Comparison of ENCODE assay signal across 25 mouse cellular contexts in the genomic region with DNA sequence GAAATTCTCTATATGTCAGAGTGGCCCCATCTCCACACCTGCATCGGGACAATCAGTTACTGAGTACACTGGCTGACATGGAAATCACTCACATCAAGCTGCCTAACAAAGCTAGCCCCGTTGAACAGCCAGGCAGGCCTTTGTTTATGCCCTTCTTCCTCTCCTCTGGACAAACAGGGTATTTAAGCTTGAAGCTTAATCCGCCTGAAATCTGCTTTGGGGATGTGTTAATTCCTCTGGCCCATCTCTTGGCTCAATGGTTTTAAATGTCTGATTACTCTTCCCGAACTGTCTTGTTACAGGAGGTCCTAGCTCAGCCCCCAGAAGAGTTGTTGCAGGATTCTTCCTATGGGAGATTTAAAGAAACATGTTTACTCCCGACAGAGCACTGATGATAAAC. TPM values are rescaled to one million over a fixed set of nuclear protein-coding genes. Genes with fewer than 3 reads are reported as not detected.
A peak's percentile ranks its signal among the peaks of the same experiment; 100 is the strongest.
DNase-seq lines count a peak whose midpoint lies in the region; ATAC-seq and TF ChIP-seq lines count a peak whose summit lies in the region.
"Had no signal": no experiment of that assay in that cellular context is flagged by ENCODE, and none has a peak within 500 bp of the region (broad histone marks: within the 10 kb centered on the region; RNA-seq: fewer than 3 reads in every experiment).

No protein-coding gene starts in this region.

- H3K9ac ChIP-seq in forebrain, embryonic 15.5 days (replicated peaks) = no peak overlapping the region
- no peak overlapping the region for H3K9ac ChIP-seq in midbrain, embryonic 14.5 days (replicated peaks; ENCODE audit: low read length)
- H3K9ac ChIP-seq in midbrain, embryonic 16.5 days (ENCODE audit: low read depth, low read length) = no peak overlapping the region
- H3K9ac ChIP-seq: embryonic facial prominence, embryonic 12.5 days; embryonic facial prominence, embryonic 15.5 days; forebrain, embryonic 13.5 days; forebrain, postnatal 0 days; hindbrain, embryonic 13.5 days had no signal

- H3K27ac ChIP-seq in forebrain, embryonic 10.5 days = peak overlapping the region; percentile 40; the same call in 1 of the 2 replicates
- no peak overlapping the region for H3K27ac ChIP-seq in forebrain, embryonic 15.5 days (replicated peaks)
- no peak overlapping the region for H3K27ac ChIP-seq in midbrain, embryonic 14.5 days (replicated peaks; ENCODE audit: low read depth, low read length)
- H3K27ac ChIP-seq in midbrain, embryonic 16.5 days (ENCODE audit: low read length) = no peak overlapping the region
- H3K27ac ChIP-seq: embryonic facial prominence, embryonic 12.5 days; embryonic facial prominence, embryonic 15.5 days; forebrain, embryonic 13.5 days; gastrocnemius, adult 2 months; hindbrain, embryonic 10.5 days; hindbrain, embryonic 13.5 days had no signal

- TF ChIP-seq POLR2A in brain, embryonic 14.5 days (IDR thresholded peaks at IDR 0.05; ENCODE audit: borderline replicate concordance, extremely low read depth, insufficient read depth, insufficient read length, poor library complexity, severe bottlenecking) = no peak

- no peak for DNase-seq in forebrain, embryonic 10.5 days (ENCODE audit: extremely low spot score, low spot score)
- peak; percentile 30 for DNase-seq in midbrain, embryonic 14.5 days
- peak; percentile 32 for DNase-seq in brain, embryonic 14.5 days (ENCODE audit: low read depth)
- peak; percentile 57 for DNase-seq in retina, postnatal 7 days (ENCODE audit: low read depth, low spot score)
- no peak for DNase-seq in urinary bladder, postnatal 10 days (ENCODE audit: low spot score)
- no peak for DNase-seq in ovary, postnatal 10 days (ENCODE audit: low spot score)
- DNase-seq: adrenal gland, adult 8-10 months; adrenal gland, postnatal 25 days; cerebellum, adult 18-20 months; cerebellum, adult 9-10 months; cerebellum, postnatal 25 days; forebrain, postnatal 0 days; gastrocnemius, adult 2 months; gastrocnemius, postnatal 14 days had no signal

- H3K4me2 ChIP-seq in forebrain, embryonic 15.5 days (replicated peaks) = no peak overlapping the region
- no peak overlapping the region for H3K4me2 ChIP-seq in midbrain, embryonic 14.5 days (ENCODE audit: low read length)
- no peak overlapping the region for H3K4me2 ChIP-seq in midbrain, embryonic 16.5 days (ENCODE audit: low read length)
- H3K4me2 ChIP-seq: embryonic facial prominence, embryonic 12.5 days; embryonic facial prominence, embryonic 15.5 days; forebrain, embryonic 13.5 days; heart, embryonic 11.5 days; hindbrain, embryonic 13.5 days had no signal

- no peak overlapping the region for H3K4me3 ChIP-seq in forebrain, embryonic 10.5 days
- no peak overlapping the region for H3K4me3 ChIP-seq in forebrain, embryonic 15.5 days
- no peak overlapping the region for H3K4me3 ChIP-seq in midbrain, embryonic 14.5 days (replicated peaks; ENCODE audit: low read depth, low read length)
- no peak overlapping the region for H3K4me3 ChIP-seq in midbrain, embryonic 16.5 days (ENCODE audit: low read depth, low read length)
- H3K4me3 ChIP-seq: embryonic facial prominence, embryonic 12.5 days; embryonic facial prominence, embryonic 15.5 days; erythroblast, embryonic 14.5 days; forebrain, embryonic 13.5 days; gastrocnemius, adult 2 months; hindbrain, embryonic 10.5 days; hindbrain, embryonic 13.5 days had no signal

- peaks cover 52% of the 10 kb centered on the region for H3K4me1 ChIP-seq in forebrain, embryonic 10.5 days
- peaks cover 8% of the 10 kb centered on the region for H3K4me1 ChIP-seq in forebrain, embryonic 15.5 days
- H3K4me1 ChIP-seq in midbrain, embryonic 14.5 days (ENCODE audit: control insufficient read depth, insufficient read depth, low read length) = peaks cover 25% of the 10 kb centered on the region
- H3K4me1 ChIP-seq in midbrain, embryonic 16.5 days (ENCODE audit: control insufficient read depth, insufficient read depth, low read length) = peaks cover 17% of the 10 kb centered on the region

- no peaks in the 10 kb centered on the region for H3K27me3 ChIP-seq in forebrain, embryonic 10.5 days (ENCODE audit: poor library complexity, severe bottlenecking)
- no peaks in the 10 kb centered on the region for H3K27me3 ChIP-seq in forebrain, embryonic 15.5 days
- H3K27me3 ChIP-seq in midbrain, embryonic 14.5 days (ENCODE audit: control insufficient read depth, insufficient read depth, low read length) = peaks cover 3% of the 10 kb centered on the region; the same call in 1 of the 2 replicates
- no peaks in the 10 kb centered on the region for H3K27me3 ChIP-seq in midbrain, embryonic 16.5 days (ENCODE audit: control insufficient read depth, insufficient read depth, low read depth, low read length)
- H3K27me3 ChIP-seq: embryonic facial prominence, embryonic 12.5 days; embryonic facial prominence, embryonic 15.5 days; forebrain, embryonic 13.5 days; hindbrain, embryonic 13.5 days had no signal

- no peak for ATAC-seq in forebrain, embryonic 15.5 days (replicated peaks)
- no peak for ATAC-seq in midbrain, embryonic 14.5 days (ENCODE audit: low FRiP score, low TSS enrichment)
- ATAC-seq in midbrain, embryonic 16.5 days = no peak
- ATAC-seq: activated CD4-positive, CD25-positive, alpha-beta regulatory T cell, adult 4 months; forebrain, embryonic 13.5 days; forebrain, postnatal 0 days; hindbrain, embryonic 16.5 days had no signal

- no peak for TF ChIP-seq CTCF in brain, embryonic 14.5 days (IDR thresholded peaks at IDR 0.05; ENCODE audit: borderline replicate concordance, extremely low read depth, insufficient read depth, insufficient read length)

- H3K36me3 ChIP-seq in forebrain, embryonic 10.5 days (replicated peaks) = no peaks in the 10 kb centered on the region
- H3K36me3 ChIP-seq in forebrain, embryonic 15.5 days = no peaks in the 10 kb centered on the region
- no peaks in the 10 kb centered on the region for H3K36me3 ChIP-seq in midbrain, embryonic 14.5 days (ENCODE audit: control insufficient read depth, insufficient read depth, low read length)
- H3K36me3 ChIP-seq in midbrain, embryonic 16.5 days (ENCODE audit: control insufficient read depth, insufficient read depth, low read length) = no peaks in the 10 kb centered on the region
- H3K36me3 ChIP-seq: embryonic facial prominence, embryonic 12.5 days; embryonic facial prominence, embryonic 15.5 days; hindbrain, embryonic 10.5 days; hindbrain, embryonic 13.5 days had no signal

- 24% methylated on average over 5 of the region's 5 CpGs for WGBS in forebrain, embryonic 10.5 days
- 12% methylated on average over 5 of the region's 5 CpGs for WGBS in forebrain, embryonic 15.5 days
- 10% methylated on average over 5 of the region's 5 CpGs for WGBS in midbrain, embryonic 14.5 days
- 11% methylated on average over 5 of the region's 5 CpGs for WGBS in midbrain, embryonic 16.5 days

- H3K9me3 ChIP-seq in forebrain, embryonic 10.5 days = no peaks in the 10 kb centered on the region
- no peaks in the 10 kb centered on the region for H3K9me3 ChIP-seq in forebrain, embryonic 15.5 days
- no peaks in the 10 kb centered on the region for H3K9me3 ChIP-seq in midbrain, embryonic 14.5 days (ENCODE audit: control insufficient read depth, low read length)
- H3K9me3 ChIP-seq in midbrain, embryonic 16.5 days (replicated peaks; ENCODE audit: control insufficient read depth, low read length, poor library complexity, severe bottlenecking) = no peaks in the 10 kb centered on the region
- H3K9me3 ChIP-seq: embryonic facial prominence, embryonic 12.5 days; embryonic facial prominence, embryonic 15.5 days; forebrain, embryonic 13.5 days; hindbrain, embryonic 10.5 days; hindbrain, embryonic 13.5 days had no signal

RNA-seq across cellular contexts. Expression of a gene that starts 58.5 kb away (rescaled TPM):
- 7.7 and 9.6 TPM in 2 replicates for polyA plus RNA-seq in forebrain, embryonic 10.5 days (2016; fragmentation: Nextera tagmentation; extraction: Ambion mirVana)
- 51.1 and 54.6 TPM in 2 replicates for polyA plus RNA-seq in forebrain, embryonic 15.5 days (2015; fragmentation: Nextera tagmentation; extraction: Ambion mirVana)
- polyA plus RNA-seq in midbrain, embryonic 14.5 days (2014; fragmentation: Nextera tagmentation; extraction: Ambion mirVana) = 17.3 and 19.2 TPM in 2 replicates
- polyA plus RNA-seq in midbrain, embryonic 16.5 days (2015; fragmentation: Nextera tagmentation; extraction: Ambion mirVana) = 20.8 and 24.1 TPM in 2 replicates
- polyA plus RNA-seq in brain, embryonic 14.5 days (2012; rRNA removed) = 25.7 and 27.4 TPM in 2 replicates
- polyA plus RNA-seq: activated CD4-positive, CD25-positive, alpha-beta regulatory T cell, adult 4 months; erythroblast, embryonic 14.5 days had no signal

Comparison
In these comparisons a context has a peak if more than half of its experiments do, and no peak if none do; other contexts are left out.
1. DNase-seq: peak in midbrain, embryonic 14.5 days (single experiment), brain, embryonic 14.5 days (single experiment) and retina, postnatal 7 days (single experiment); none in forebrain, embryonic 10.5 days (single experiment), urinary bladder, postnatal 10 days (single experiment) and ovary, postnatal 10 days (single experiment).